Mouse (Mus musculus) bone marrow macrophage, adult 2 months (primary cell): ENCODE data around the gene Alg5.

Experiments used
- CTCF ChIP-seq: IDR thresholded peaks from 2 replicates; pipeline ENCODE4 v1.5.1; 2012; ENCODE audit warnings: low read depth, mild to moderate bottlenecking, low read length, moderate library complexity
- POLR2A ChIP-seq: IDR thresholded peaks from 2 replicates; pipeline ENCODE4 v1.6.1; 2012; ENCODE audit warnings: mild to moderate bottlenecking, low read depth, low read length, borderline replicate concordance

- TF ChIP-seq CTCF (no peak), POLR2A (no peak)
Measured at GRCm38 (mm10) chr3:54693056-54693415, 42.3 kb upstream of the Alg5 start.
